Mouse (Mus musculus) kidney, embryonic 16.5 days (tissue): ENCODE measurements around the gene Mef2d. TPM values are rescaled to one million over a fixed set of nuclear protein-coding genes. Genes with fewer than 3 reads are reported as not detected.

Experiments
- ATAC-seq: fragments of 200-750 bp; cut with Nextera tagmentation; 2 replicates; pipeline ENCODE4 v1.8.0; 2017; ENCODE audit warnings: moderate TSS enrichment; ENCODE audit not compliant: low FRiP score, low TSS enrichment
- H3K27ac ChIP-seq: fragments of 300-500 bp; sonication (generic); 2 replicates; pipeline ENCODE4 v1.5.1; 2014; ENCODE audit warnings: low read length
- H3K27me3 ChIP-seq: fragments of 300-500 bp; sonication (generic); 2 replicates; pipeline ENCODE4 v1.6.1; 2014; ENCODE audit warnings: low read length, control low read depth, mixed read lengths; ENCODE audit not compliant: insufficient read depth
- H3K36me3 ChIP-seq: fragments of 300-500 bp; sonication (generic); 2 replicates; pipeline ENCODE4 v1.6.1; 2014; ENCODE audit warnings: low read length, control low read depth, mixed read lengths; ENCODE audit not compliant: insufficient read depth
- H3K4me1 ChIP-seq: fragments of 300-500 bp; sonication (generic); 2 replicates; pipeline ENCODE4 v1.6.1; 2014; ENCODE audit warnings: low read length, control low read depth, mixed read lengths; ENCODE audit not compliant: insufficient read depth
- H3K4me2 ChIP-seq: fragments of 300-500 bp; sonication (generic); replicated peaks from 2 replicates; pipeline ENCODE4 v1.6.1; 2014; ENCODE audit warnings: low read depth, low read length
- H3K4me3 ChIP-seq: fragments of 300-500 bp; sonication (generic); 2 replicates; pipeline ENCODE4 v1.5.1; 2014; ENCODE audit warnings: mild to moderate bottlenecking, low read length
- H3K9ac ChIP-seq: fragments of 300-500 bp; sonication (generic); replicated peaks from 2 replicates; pipeline ENCODE4 v1.6.1; 2014; ENCODE audit warnings: low read length
- H3K9me3 ChIP-seq: fragments of 300-500 bp; sonication (generic); 2 replicates; pipeline ENCODE4 v1.6.1; 2016; ENCODE audit warnings: low read length, control low read depth
- WGBS: fragments of 180-500 bp; shearing (Covaris S2); extraction: QIAGEN DNeasy Blood & Tissue Kit; methylation state at CpG from one replicate; pipeline ENCODE4 v1.1.7; 2014; 5-methylcytosine and 5-hydroxymethylcytosine counted together
- polyA plus RNA-seq: library from polyadenylated mRNA; unstranded; fragments of >200 nt; fragmentation: Nextera tagmentation; extraction: Ambion mirVana; gene quantifications from 2 replicates; pipeline ENCODE4 v1.2.1, GENCODE M21; 2015

The Mef2d gene
- polyA plus RNA-seq, 1 experiment from 2014 or later: 16.9 TPM

DNA sequence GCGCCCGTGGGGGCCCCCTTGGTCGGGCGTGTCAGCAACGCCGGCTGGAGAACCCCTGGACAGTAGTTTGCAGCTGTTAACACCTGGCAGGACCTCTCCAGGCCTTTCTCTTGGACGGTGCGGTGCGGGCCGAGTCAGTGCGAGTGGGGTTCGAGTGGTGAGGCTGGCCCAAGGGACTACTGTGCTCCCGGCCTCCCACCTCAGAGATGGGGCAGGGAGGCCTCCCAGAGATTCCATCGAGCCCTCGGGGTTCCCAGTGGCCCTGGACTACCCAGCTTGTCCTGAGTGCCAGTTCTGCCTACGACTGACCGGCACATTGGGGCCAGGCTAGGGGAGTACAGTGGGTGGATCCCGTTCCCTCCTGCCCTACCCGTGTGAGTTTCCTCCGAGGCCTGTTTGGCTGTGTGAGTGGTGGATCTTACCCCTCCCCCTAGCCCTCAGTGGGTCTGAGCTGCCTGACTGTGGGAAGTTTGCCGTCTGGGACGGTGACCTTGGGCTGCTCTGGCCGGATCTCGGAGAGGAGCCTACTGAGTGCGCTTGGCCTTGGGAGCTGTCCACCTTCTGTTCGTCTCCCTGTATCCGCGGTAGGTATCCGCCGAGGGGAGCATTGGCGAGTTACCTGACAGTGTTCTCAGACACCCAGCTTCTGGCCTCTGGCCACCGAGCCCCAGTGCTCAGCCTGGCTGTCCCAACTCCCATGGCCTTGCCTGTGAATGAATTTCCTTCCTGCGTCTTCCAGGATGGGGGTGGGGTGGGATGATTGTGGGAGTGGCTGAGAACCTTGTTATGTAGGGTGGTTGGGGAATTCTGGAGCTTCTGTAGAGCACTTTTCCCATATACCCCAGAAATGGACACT is 972 bp downstream of the Mef2d start:
- under 1% methylated on average over 33 of the region's 33 CpGs for WGBS
- Histone ChIP-seq H3K4me3 (peak overlapping the region; percentile 86), H3K27me3 (no peaks in the 10 kb centered on the region), H3K4me1 (peaks cover 71% of the 10 kb centered on the region), H3K36me3 (no peaks in the 10 kb centered on the region), H3K9ac (peak overlapping the region; percentile 77), H3K27ac (peak overlapping the region; percentile 97), H3K4me2 (peak overlapping the region; percentile 76), H3K9me3 (no peaks in the 10 kb centered on the region)
- peak; percentile 8; the same call in 1 of the 2 replicates for ATAC-seq

DNA sequence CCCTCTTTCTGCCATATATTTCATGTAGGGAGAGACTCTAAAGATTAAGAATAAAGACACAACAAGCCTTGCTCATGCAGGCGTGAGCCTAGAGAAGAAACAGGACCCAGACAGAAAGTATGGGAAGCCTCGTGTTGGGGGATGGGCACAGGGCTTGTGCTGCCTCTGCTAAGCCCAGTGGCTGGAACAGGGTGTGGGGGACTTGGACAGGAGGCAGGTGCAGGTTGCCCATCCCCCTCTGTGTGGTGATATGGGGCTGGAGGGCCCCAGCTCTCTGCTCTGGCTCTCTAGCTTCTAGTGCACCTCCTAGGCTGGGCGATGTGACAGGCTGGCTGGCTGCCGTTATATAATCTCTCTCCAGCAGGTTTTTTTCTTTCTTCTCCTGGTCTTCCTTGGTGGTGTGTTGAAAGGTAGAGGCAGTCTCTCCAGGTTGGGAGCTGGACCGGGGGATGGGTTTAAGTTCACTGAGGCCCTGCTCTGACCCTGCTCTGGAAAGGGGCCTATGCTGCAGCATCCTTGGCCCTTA is 1.9 kb downstream of the Mef2d start:
- no peak for ATAC-seq
- peak overlapping the region; percentile 86 for H3K4me3 ChIP-seq
- peak overlapping the region; percentile 97 for H3K27ac ChIP-seq
- peak overlapping the region; percentile 76 for H3K4me2 ChIP-seq
- H3K36me3 ChIP-seq: no peaks in the 10 kb centered on the region
- H3K27me3 ChIP-seq: no peaks in the 10 kb centered on the region
- 16% methylated on average over 5 of the region's 5 CpGs for WGBS
- peak overlapping the region; percentile 77 for H3K9ac ChIP-seq
- H3K4me1 ChIP-seq: peaks cover 76% of the 10 kb centered on the region
- H3K9me3 ChIP-seq: no peaks in the 10 kb centered on the region

DNA sequence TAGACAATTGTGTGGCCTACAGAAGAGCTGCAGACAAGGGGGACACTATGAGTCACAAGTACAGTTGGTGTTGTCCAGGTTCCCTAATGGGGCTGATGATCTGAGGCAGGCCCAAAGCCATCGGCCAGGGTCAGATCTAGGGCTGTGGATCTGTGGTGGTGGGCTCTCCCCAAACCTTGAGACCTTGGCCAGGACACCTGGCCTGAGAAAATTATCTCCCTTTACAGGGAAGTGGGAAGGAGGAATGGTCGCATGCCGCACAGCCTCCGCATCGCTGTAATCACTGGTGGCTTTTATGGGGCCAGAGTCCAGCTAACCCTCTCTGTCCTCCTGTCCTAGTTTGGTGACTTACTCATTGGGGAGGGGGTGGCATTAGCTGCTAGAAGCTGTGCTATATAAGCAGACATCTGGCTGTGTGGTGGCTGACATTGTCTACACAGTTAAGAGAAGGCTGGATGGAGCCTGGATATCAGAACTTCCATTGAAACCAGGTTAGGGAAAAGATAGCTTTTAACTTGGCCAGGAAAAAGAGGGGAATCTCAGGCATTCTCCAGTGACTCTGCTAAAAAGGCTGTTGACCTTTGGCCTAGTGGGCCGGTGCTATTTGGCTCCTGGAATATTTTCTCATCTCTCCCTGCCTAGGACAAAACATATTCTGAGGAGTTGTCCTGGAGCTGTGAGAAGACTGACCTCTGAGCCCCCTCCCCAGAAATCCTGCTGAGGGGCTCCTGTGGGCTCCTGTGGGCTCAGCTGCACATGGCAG is 2.7 kb downstream of the Mef2d start:
- H3K9ac ChIP-seq: peak overlapping the region; percentile 77; the same call in 1 of the 2 replicates
- WGBS: 52% methylated on average over 6 of the region's 6 CpGs
- no peak for ATAC-seq
- H3K4me1 ChIP-seq: peaks cover 76% of the 10 kb centered on the region
- H3K36me3 ChIP-seq: no peaks in the 10 kb centered on the region
- H3K4me3 ChIP-seq: peak overlapping the region; percentile 86
- peak overlapping the region; percentile 76 for H3K4me2 ChIP-seq
- H3K9me3 ChIP-seq: no peaks in the 10 kb centered on the region
- H3K27ac ChIP-seq: no peak overlapping the region
- no peaks in the 10 kb centered on the region for H3K27me3 ChIP-seq

DNA sequence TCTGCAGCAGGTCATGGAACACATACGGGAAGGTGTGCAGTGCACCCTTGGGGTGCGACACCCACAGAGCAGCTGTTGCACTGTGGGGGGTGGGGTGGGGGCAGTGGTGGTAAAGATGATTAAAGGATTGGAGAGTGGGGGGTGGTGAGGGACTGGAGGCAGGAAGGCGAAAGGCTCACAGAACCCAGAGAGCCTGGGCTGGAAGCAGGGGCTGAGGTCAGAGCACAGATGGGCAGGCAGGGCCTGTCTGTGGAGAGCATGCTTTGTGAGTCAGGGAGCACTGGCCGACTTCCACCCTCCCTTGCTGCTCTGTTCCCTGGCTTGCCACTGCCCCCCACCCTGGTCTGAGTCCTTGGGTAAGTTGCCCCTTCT is 3.2 kb downstream of the Mef2d start:
- Histone ChIP-seq H3K4me3 (no peak overlapping the region), H3K4me2 (peak overlapping the region; percentile 76), H3K27ac (no peak overlapping the region), H3K27me3 (no peaks in the 10 kb centered on the region), H3K9me3 (no peaks in the 10 kb centered on the region), H3K4me1 (peaks cover 76% of the 10 kb centered on the region), H3K9ac (0 out of 2 replicates have a peak overlapping the region, but pooled peaks have one; percentile 14), H3K36me3 (no peaks in the 10 kb centered on the region)
- 30% methylated on average over 4 of the region's 4 CpGs for WGBS
- no peak for ATAC-seq

DNA sequence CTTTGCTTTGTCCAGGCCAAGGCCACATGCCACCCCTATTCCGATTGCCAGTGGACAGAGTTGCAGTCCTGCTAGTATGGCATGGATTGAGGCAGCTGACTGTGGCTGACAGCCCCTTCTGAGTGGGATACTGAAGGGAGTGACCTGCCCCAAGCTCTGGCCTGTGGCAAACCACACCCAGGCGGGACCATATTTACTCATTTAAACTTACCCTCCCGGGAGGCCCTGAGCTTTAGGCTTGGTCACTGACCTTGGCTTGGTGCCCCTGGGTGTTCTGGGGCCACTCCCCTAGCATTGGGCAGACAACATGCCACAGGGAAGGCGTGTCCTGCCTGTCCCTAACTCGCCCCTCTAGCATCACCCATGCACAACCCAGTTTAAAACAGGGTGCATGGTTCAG is 3.8 kb downstream of the Mef2d start:
- ATAC-seq: no peak
- no peak overlapping the region for H3K27ac ChIP-seq
- H3K27me3 ChIP-seq: no peaks in the 10 kb centered on the region
- WGBS: 53% methylated on average over 5 of the region's 5 CpGs
- no peak overlapping the region for H3K4me3 ChIP-seq
- no peaks in the 10 kb centered on the region for H3K36me3 ChIP-seq
- no peak overlapping the region for H3K4me2 ChIP-seq
- H3K9me3 ChIP-seq: no peaks in the 10 kb centered on the region
- H3K9ac ChIP-seq: peak overlapping the region; percentile 5; the same call in 1 of the 2 replicates
- peaks cover 76% of the 10 kb centered on the region for H3K4me1 ChIP-seq

DNA sequence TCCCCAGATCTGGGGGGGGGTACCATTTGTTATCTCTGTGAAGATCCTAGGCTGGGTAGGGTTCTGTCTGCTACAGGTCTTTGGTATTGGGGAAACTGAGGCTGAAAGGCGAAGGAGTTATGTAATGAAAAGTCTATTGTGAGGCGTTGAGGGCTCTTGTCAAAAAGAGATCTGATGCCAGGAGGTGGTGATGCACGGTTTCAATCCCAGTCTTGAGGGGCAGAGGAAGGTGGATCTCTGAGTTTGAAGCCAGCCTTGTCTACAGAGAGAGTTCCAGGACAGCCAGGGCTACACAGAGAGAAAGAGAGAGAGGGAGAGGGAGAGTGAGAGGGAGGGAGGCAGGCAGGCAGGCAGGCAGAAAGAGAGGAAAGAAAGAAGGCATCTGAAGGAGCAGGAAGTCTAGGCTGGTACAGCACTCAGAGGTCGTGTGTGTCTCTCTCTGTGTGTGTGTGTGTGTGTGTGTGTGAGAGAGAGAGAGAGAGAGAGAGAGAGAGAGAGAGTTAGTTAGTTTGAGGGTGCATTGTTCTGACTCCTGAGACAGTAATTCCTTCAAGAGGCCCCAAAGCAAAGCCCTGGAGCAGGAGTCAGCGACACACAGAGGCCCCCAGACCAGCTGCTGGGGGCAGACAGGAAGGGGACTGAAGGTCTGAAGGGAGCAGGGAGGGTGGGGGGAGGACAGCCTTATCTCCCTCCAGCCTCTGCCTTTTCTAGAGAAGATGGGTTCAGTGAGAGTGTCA is 4.4 kb downstream of the Mef2d start:
- no peak overlapping the region for H3K4me3 ChIP-seq
- H3K36me3 ChIP-seq: no peaks in the 10 kb centered on the region
- H3K9me3 ChIP-seq: no peaks in the 10 kb centered on the region
- no peak overlapping the region for H3K27ac ChIP-seq
- no peak overlapping the region for H3K4me2 ChIP-seq
- WGBS: 41% methylated on average over 5 of the region's 5 CpGs
- H3K9ac ChIP-seq: peak overlapping the region; percentile 5; the same call in 1 of the 2 replicates
- no peaks in the 10 kb centered on the region for H3K27me3 ChIP-seq
- peaks cover 76% of the 10 kb centered on the region for H3K4me1 ChIP-seq
- no peak for ATAC-seq

DNA sequence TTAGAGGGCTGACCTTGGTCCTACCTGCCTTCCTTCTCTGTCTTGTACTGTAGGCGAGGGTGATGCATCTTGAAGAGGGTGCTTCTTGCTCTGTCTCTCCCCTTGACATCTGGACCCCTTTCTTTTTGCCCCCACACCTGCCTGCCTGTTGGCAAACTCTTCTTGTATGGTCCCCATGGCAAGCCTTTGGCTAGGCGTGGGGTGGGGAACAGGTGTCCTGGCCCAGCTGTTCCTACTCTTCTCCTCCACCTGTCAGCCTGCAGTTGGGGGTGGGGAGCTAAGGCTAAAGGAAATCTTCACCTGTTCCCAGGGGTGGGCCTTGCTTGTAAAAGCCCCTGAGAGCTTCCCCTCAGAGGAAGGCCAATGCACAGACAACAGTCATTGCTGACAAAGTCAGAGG is 5.3 kb downstream of the Mef2d start:
- H3K9ac ChIP-seq: no peak overlapping the region
- no peak overlapping the region for H3K4me2 ChIP-seq
- H3K27me3 ChIP-seq: no peaks in the 10 kb centered on the region
- H3K9me3 ChIP-seq: no peaks in the 10 kb centered on the region
- H3K4me1 ChIP-seq: peaks cover 80% of the 10 kb centered on the region
- ATAC-seq: no peak
- H3K27ac ChIP-seq: no peak overlapping the region
- WGBS: 75% methylated on average over 2 of the region's 2 CpGs
- H3K4me3 ChIP-seq: no peak overlapping the region
- H3K36me3 ChIP-seq: no peaks in the 10 kb centered on the region

DNA sequence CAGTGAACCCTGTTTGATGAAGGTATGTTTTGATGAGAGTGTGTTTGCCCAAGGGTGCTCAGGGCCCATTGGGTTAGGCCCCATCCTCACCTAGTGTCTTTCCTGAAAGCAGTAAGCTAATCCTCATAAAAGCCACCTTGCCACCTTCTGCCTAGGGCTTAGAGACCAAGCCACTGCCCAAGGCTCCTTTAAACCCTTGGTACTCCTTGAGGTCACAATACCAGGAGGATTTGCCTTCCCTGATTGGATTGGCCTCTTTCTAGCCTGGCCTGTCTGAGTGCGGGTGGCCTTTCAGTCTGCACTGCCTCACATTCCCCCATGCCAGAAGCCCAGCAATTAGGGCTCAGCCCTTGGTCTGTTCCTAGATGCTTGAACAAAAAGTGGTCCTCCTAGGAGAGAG is 5.7 kb downstream of the Mef2d start:
- H3K36me3 ChIP-seq: no peaks in the 10 kb centered on the region
- 96% methylated on average over 1 of the region's 1 CpGs for WGBS

DNA sequence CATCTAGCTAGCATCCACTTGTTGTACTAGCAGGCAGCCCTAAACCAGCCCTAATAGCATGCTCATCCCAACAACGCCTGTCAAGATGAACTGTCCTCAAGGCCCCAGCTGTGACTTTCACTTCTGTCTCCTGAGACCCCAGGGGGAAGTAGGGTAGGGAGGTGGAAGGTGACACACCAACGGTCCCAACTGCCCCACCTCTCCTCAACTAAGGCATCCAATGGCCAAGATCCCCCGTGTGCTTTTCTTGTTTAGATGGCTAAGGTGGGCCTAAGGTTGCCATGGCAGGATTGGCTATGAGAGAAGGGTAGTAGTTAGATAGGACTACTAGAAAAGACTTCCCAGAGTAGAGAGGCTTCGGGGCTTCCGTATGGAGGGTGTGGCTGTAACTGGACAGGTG is 6.2 kb downstream of the Mef2d start:
- Histone ChIP-seq H3K27me3 (no peaks in the 10 kb centered on the region), H3K4me1 (peaks cover 80% of the 10 kb centered on the region), H3K4me2 (no peak overlapping the region), H3K9me3 (no peaks in the 10 kb centered on the region), H3K4me3 (no peak overlapping the region), H3K36me3 (no peaks in the 10 kb centered on the region), H3K27ac (no peak overlapping the region), H3K9ac (no peak overlapping the region)
- 82% methylated on average over 5 of the region's 5 CpGs for WGBS
- no peak for ATAC-seq

More for the DNA sequence above, 5.7 kb downstream of the Mef2d start:
- Histone ChIP-seq H3K9ac (no peak overlapping the region), H3K27ac (no peak overlapping the region), H3K4me2 (no peak overlapping the region), H3K4me3 (no peak overlapping the region), H3K9me3 (no peaks in the 10 kb centered on the region), H3K4me1 (peaks cover 80% of the 10 kb centered on the region), H3K27me3 (no peaks in the 10 kb centered on the region)
- no peak for ATAC-seq
